Mouse (Mus musculus) thymus, postnatal 4 days (tissue): ENCODE results near the gene Tmem26.
"Not testable (repeated sequence)": the region's sequence is repeated elsewhere in the genome, so short reads cannot be mapped to it uniquely, and the experiment has no call there.

ENCODE experiments used
- DNase-seq: peaks from one replicate; pipeline ENCODE4 v3.0.0; 2021

Tmem26 gene

GRCm38 (mm10) chr10:68723568-68724360 lies at the start of gene Tmem26:
Gene Tmem26, plus strand, starts transcription at chr10:68723646.
- DNase-seq = peak; percentile 6

- no peak for DNase-seq
These were observed 44.8 kb upstream of the Tmem26 start for GRCm38 (mm10) chr10:68678678-68679077.

- no peak for DNase-seq
These were observed 42.2 kb upstream of the Tmem26 start for GRCm38 (mm10) chr10:68681233-68681632.

GRCm38 (mm10) chr10:68685510-68685909 lies 37.9 kb upstream of the Tmem26 start:
- DNase-seq = no peak

DNA sequence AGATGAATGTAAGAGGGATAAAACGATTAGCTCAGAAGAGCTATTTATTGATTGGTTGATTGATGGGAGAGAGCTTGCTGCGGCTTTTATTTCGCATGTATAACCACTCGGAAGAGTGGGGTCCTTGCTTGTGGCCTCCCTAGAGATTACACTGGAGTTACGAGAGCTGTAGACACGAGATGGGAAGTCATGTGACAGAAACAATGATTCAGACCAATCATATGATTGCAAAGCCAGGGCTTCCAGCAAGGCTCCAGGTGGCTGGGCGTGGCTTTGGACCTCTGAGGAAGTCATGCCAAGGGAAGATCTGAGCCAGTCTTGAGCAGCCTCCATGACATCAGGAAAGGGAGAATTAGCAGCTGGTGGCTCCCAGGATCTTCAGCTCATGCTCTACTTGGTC lies 32.3 kb upstream of the Tmem26 start:
- DNase-seq = no peak

GRCm38 (mm10) chr10:68692401-68692800 lies 31.0 kb upstream of the Tmem26 start:
- no peak for DNase-seq

GRCm38 (mm10) chr10:68695760-68696336 lies 27.6 kb upstream of the Tmem26 start:
- no peak for DNase-seq

DNA sequence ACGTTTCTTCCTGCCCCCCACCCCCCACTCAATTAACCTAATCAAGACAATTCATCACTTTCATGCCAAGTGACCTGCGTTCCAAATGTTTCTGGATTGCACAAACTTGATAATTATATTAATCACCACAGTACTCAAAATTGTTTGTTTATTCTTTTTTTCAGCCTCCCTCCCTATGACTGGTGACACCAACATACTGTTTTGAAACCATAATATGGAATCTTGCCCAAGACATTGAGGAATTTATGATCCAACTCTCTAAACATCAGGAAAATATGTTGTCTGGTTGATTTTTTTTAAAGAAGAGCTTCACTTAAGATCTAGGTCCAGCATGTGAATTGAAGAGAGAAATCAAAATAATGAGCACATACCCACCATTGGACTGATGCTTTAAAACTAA lies 19.2 kb upstream of the Tmem26 start:
- no peak for DNase-seq

DNA sequence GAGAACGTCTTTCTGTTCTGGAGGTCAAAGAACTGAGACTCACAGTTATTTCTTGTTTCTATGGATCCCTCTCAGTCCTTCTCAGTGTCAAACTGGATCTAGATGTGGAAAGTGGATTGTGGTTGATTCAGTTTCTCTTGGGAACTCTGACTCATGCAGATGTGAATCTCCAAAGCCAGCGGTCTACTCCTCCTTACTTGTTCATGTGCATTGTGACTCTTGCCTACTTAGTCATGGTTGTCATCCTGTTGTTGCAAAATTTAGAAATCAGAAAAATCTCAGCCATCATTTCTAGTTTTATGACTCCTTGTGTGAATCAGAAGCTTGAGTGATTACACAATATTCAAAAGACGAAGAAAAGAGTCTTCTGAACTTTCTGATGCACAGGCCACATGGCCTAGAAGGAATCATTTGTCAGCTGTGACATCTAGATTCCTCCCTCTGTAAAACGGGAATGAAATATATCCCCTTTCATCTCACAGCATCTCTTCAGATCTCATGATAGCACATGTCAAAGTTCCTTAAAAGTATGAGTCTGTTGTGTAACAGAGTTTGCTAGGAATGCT lies 17.9 kb upstream of the Tmem26 start:
- no peak for DNase-seq

- no peak for DNase-seq
These were observed 16.2 kb upstream of the Tmem26 start for GRCm38 (mm10) chr10:68707014-68707852.

- no peak for DNase-seq
These were observed 10.5 kb upstream of the Tmem26 start for GRCm38 (mm10) chr10:68712926-68713325.

GRCm38 (mm10) chr10:68714302-68714701 lies 9.1 kb upstream of the Tmem26 start:
- DNase-seq = no peak

DNA sequence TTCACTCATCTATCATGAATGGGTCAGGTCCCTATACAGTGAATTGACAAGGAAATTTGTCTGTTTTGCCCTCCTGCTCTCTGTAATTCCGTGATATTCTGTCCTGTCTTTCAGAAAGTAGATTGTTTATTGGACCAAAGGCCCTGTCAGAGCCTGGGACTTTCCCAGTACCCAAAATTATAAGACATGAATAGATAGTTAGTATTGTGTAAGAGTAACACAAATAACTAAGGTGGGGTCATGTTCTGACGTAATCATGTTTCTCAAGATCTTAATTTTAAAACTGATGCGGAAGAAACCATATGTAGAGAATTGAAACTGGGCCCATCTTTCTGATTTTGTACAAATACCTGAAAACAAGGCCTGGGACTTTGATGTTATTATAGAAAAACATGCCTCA lies 8.1 kb upstream of the Tmem26 start:
- no peak for DNase-seq

DNA sequence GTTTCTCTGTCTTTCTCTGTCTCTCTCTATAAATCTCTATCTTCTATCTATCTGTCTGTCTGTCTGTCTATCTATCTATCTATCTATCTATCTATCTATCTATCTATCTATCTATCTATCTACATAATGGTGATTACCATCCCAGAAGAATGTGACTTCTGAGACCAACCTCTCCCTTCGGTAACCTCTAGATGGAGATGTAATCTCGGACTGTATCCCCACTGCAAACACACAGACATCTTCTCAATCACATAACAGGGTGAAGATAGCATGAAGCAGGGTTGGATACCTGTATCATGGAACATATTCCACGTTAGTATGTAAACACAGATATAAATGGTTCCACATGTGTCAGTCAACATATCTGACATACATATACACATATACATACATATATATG lies 5.1 kb upstream of the Tmem26 start:
- DNase-seq = no peak

DNA sequence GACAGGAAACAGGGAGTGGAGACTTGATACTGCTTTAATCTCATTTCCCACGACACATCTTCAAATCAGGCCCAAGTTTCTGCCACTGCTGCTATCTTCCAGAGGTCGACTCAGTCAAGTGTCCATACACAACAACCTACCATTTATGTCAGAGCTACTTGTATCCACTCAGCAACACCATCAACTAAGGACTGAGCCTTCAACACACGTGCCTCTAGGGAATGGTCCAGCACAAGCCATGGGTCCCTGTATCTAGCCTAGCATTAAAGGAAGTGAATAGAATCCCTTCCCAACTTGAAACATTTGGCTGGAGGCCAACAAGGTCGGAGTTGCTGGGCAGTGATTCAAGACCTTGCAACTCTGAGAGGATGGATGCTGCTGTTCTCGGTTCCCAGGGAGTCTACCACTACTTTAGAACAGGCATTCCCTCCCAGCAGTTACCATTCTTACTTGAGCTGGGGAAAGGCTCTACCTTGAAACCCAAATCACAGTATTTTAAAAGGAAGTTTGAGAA lies 2.5 kb upstream of the Tmem26 start:
- DNase-seq = no peak

DNA sequence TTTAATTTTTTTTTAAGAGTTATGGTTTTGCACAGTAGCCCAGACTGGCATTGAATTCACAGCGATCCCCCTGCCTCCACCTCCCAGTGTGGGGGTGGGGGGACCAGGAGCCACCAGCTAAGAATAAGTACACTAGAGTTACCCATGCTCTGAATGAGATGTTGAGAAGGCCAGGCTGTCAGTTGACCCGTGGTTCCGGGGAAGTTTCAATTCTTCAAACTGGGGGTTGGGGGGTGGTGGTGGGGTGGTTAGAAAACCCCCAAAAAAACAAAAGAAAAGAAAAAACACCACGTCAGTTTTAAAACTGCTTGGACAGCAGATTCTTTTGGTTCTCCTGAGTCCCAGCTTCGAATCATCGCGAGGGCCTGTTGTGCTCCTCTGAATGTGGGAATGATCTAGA lies 431 bp upstream of the Tmem26 start:
- DNase-seq = no peak

GRCm38 (mm10) chr10:68724361-68724720 lies 895 bp downstream of the Tmem26 start:
- DNase-seq = peak; percentile 56

DNA sequence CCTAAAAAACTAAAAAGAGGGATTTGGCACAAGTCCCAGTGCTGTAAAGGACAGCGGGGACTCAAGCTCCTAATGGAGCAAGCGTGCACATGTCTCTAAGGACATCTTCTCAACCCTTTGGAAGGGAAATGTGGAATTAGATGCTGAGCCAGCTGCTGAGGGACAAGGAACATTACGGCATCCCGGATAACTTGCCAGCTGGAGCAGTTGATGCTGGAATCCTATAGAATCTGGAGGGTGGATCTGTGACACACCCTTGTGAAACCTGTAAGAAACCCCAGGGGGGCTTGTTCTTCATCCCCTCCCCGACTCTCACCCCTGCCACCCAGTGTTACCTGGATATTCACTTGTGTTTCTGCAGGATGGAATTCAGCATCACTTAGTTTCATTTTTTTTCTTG lies 4.0 kb downstream of the Tmem26 start:
- no peak for DNase-seq

- DNase-seq = no peak
These were observed 12.2 kb downstream of the Tmem26 start for GRCm38 (mm10) chr10:68735621-68736020.

DNA sequence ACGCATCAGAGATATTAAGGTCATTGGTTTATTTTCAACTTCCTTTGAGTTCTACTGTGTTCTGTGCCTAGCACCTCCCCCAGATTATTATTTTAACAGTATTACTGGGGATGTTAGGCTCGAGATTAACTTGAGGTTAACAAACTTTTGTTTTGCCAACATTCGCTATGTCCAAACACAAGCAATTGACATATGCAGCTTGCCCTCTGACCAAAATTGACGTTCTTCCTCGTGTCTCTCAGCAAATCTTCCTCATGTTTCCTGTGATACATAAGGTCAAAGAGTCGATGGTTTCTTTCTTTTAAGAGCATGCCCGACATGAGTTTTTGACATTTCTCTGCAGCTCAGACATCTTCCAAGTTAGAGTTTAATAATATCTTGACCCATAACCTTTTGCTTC lies 13.9 kb downstream of the Tmem26 start:
- no peak for DNase-seq

DNA sequence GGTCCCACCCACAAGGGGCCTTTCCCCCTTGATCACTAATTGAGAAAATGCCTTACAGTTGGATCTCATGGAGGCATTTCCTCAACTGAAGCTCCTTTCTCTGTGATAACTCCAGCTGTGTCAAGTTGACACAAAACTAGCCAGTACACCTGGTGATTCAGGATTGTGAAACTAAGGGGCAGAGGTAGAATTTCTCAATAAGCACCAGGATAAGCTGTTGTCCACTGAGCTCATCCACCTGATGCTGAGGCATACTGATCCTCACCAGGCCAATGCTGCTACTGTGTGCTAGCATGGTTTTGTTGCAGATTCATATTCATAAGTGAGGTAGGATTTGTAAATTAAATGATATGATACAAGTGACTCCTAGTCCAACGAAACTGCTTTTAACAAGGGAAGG lies 15.5 kb downstream of the Tmem26 start:
- DNase-seq = not testable (repeated sequence)

DNA sequence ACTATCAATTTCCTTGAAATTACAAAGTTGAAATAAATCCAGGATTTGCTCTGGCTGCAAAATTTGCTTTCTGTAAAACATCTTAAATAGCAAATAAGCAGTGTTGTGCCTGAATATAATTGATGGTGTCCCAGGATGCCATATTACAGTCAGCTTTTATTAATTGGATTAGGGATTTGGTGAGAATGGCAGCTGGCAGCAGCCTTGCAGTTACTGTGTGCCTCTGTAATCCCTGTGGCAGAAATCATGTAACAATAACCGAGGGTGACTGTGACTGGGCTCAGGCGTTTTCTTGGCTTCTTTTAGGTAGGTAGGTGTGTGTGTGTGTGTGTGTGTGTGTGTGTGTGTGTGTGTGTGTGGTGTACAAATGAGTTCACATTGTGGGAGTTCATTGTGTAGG lies 16.8 kb downstream of the Tmem26 start:
- no peak for DNase-seq

DNA sequence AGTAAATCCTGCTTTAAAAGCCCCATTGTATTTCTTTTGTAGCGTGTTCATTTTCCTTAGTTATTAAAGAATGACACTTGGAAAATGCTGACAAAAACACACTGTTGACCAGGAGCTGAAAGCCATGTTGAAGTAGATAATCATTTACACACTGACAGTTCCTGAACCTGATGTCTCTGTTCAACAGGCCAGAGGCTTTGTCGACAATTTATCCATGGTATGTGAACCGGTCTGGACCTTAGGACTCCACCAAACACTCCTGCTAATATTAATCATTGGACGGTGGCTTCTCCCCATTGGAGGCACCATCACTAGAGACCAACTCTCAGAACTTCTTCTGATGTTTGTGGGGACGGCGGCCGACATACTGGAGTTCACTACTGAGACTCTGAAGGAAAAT lies 27.5 kb downstream of the Tmem26 start:
- DNase-seq = no peak
